Comparison of ENCODE assay signal across 8 mouse cellular contexts in genomic region chr7:66111211-66111610, GRCm38 (mm10). TPM values are rescaled to one million over a fixed set of nuclear protein-coding genes. Genes with fewer than 3 reads are reported as not detected.
DNase-seq lines count a peak whose midpoint lies in the region; ATAC-seq and TF ChIP-seq lines count a peak whose summit lies in the region.

No protein-coding gene starts in this region.

- H3K4me2 ChIP-seq in kidney, embryonic 14.5 days (replicated peaks; ENCODE audit: low read depth, low read length), result peak overlapping the region; percentile 68
- H3K4me2 ChIP-seq in embryonic facial prominence, embryonic 11.5 days (ENCODE audit: low read depth, low read length), result peak overlapping the region; percentile 81
- H3K4me2 ChIP-seq in hindbrain, postnatal 0 days (ENCODE audit: low read depth, low read length), result peak overlapping the region; percentile 96
- H3K4me2 ChIP-seq in midbrain, embryonic 14.5 days (ENCODE audit: low read length), result peak overlapping the region; percentile 98

- no peak for ATAC-seq in kidney, embryonic 14.5 days (ENCODE audit: low FRiP score, low TSS enrichment)
- ATAC-seq in embryonic facial prominence, embryonic 11.5 days (replicated peaks; ENCODE audit: insufficient number of reproducible peaks, low FRiP score, low TSS enrichment, low read depth), result no peak
- no peak for ATAC-seq in hindbrain, postnatal 0 days
- no peak for ATAC-seq in midbrain, embryonic 14.5 days (ENCODE audit: low FRiP score, low TSS enrichment)

- H3K9me3 ChIP-seq in kidney, embryonic 14.5 days (ENCODE audit: control insufficient read depth, low read length), result no peaks in the 10 kb centered on the region
- no peaks in the 10 kb centered on the region for H3K9me3 ChIP-seq in embryonic facial prominence, embryonic 11.5 days (replicated peaks; ENCODE audit: control insufficient read depth, low read length)
- H3K9me3 ChIP-seq in hindbrain, postnatal 0 days (ENCODE audit: low read length), result no peaks in the 10 kb centered on the region
- no peaks in the 10 kb centered on the region for H3K9me3 ChIP-seq in midbrain, embryonic 14.5 days (ENCODE audit: control insufficient read depth, low read length)

- H3K27ac ChIP-seq in kidney, embryonic 14.5 days (ENCODE audit: low read depth, low read length), result no peak overlapping the region
- no peak overlapping the region for H3K27ac ChIP-seq in embryonic facial prominence, embryonic 11.5 days (replicated peaks; ENCODE audit: low read depth, low read length)
- H3K27ac ChIP-seq in hindbrain, postnatal 0 days, result peak overlapping the region; percentile 91; the same call in 1 of the 2 replicates
- no peak overlapping the region for H3K27ac ChIP-seq in midbrain, embryonic 14.5 days (replicated peaks; ENCODE audit: low read depth, low read length)
- no peak overlapping the region for H3K27ac ChIP-seq in kidney, adult 2 months (ENCODE audit: insufficient read depth, low read depth, low read length)

- no peak for DNase-seq in kidney, postnatal 36 days
- no peak for DNase-seq in embryonic facial prominence, embryonic 11.5 days (ENCODE audit: low spot score)
- DNase-seq in hindbrain, postnatal 0 days (ENCODE audit: low spot score), result no peak
- DNase-seq in midbrain, embryonic 14.5 days, result no peak
- no peak for DNase-seq in urinary bladder, postnatal 36 days (ENCODE audit: low spot score in 2 of 2)
- no peak for DNase-seq in ovary, adult 18-20 months (ENCODE audit: low spot score)
- DNase-seq in kidney, adult 2 months, result no peak

- WGBS in kidney, embryonic 14.5 days, result 60% methylated on average over 10 of the region's 10 CpGs
- WGBS in embryonic facial prominence, embryonic 11.5 days, result 59% methylated on average over 10 of the region's 10 CpGs
- WGBS in hindbrain, postnatal 0 days, result 50% methylated on average over 10 of the region's 10 CpGs
- 53% methylated on average over 10 of the region's 10 CpGs for WGBS in midbrain, embryonic 14.5 days
- WGBS in kidney, adult 2 months, result 81% methylated on average over 10 of the region's 10 CpGs

- H3K4me1 ChIP-seq in kidney, embryonic 14.5 days (ENCODE audit: control insufficient read depth, insufficient read depth, low read length), result peaks cover 19% of the 10 kb centered on the region; the same call in 1 of the 2 replicates
- no peaks in the 10 kb centered on the region for H3K4me1 ChIP-seq in embryonic facial prominence, embryonic 11.5 days (ENCODE audit: control insufficient read depth, insufficient read depth, low read length)
- peaks cover 4% of the 10 kb centered on the region for H3K4me1 ChIP-seq in hindbrain, postnatal 0 days (ENCODE audit: insufficient read depth, low read length)
- H3K4me1 ChIP-seq in midbrain, embryonic 14.5 days (ENCODE audit: control insufficient read depth, insufficient read depth, low read length), result peaks cover 19% of the 10 kb centered on the region; the same call in 1 of the 2 replicates
- peaks cover 16% of the 10 kb centered on the region; the same call in 1 of the 2 replicates for H3K4me1 ChIP-seq in kidney, adult 2 months (ENCODE audit: control insufficient read depth, insufficient read depth, low read length)

- H3K27me3 ChIP-seq in kidney, embryonic 14.5 days (ENCODE audit: control insufficient read depth, insufficient read depth, low read length), result no peaks in the 10 kb centered on the region
- H3K27me3 ChIP-seq in embryonic facial prominence, embryonic 11.5 days (ENCODE audit: control insufficient read depth, insufficient read depth, low read length), result no peaks in the 10 kb centered on the region
- H3K27me3 ChIP-seq in hindbrain, postnatal 0 days (ENCODE audit: insufficient read depth, low read length), result no peaks in the 10 kb centered on the region; the same call in 1 of the 2 replicates
- H3K27me3 ChIP-seq in midbrain, embryonic 14.5 days (ENCODE audit: control insufficient read depth, insufficient read depth, low read length), result peaks cover 6% of the 10 kb centered on the region; the same call in 1 of the 2 replicates
- H3K27me3 ChIP-seq in kidney, adult 2 months (replicated peaks; ENCODE audit: control insufficient read depth, insufficient read depth, low read length), result no peaks in the 10 kb centered on the region

- TF ChIP-seq CTCF in hindbrain, postnatal 0 days (IDR thresholded peaks at IDR 0.05; ENCODE audit: low read depth), result no peak
- no peak for TF ChIP-seq CTCF in kidney, adult 2 months (conservative IDR thresholded peaks at IDR 0.05; ENCODE audit: insufficient read depth, insufficient read length, low read depth, low read length)

- H3K4me3 ChIP-seq in kidney, embryonic 14.5 days (ENCODE audit: low read length), result peak overlapping the region; percentile 92
- H3K4me3 ChIP-seq in embryonic facial prominence, embryonic 11.5 days (ENCODE audit: low read depth, low read length), result peak overlapping the region; percentile 96
- peak overlapping the region; percentile 88 for H3K4me3 ChIP-seq in hindbrain, postnatal 0 days (ENCODE audit: low read length)
- H3K4me3 ChIP-seq in midbrain, embryonic 14.5 days (replicated peaks; ENCODE audit: low read depth, low read length), result peak overlapping the region; percentile 85
- no peak overlapping the region for H3K4me3 ChIP-seq in kidney, adult 2 months (ENCODE audit: insufficient read depth, low read depth, low read length)

- peaks cover 3% of the 10 kb centered on the region; the same call in 1 of the 2 replicates for H3K36me3 ChIP-seq in kidney, embryonic 14.5 days (ENCODE audit: control insufficient read depth, insufficient read depth, low read length)
- H3K36me3 ChIP-seq in embryonic facial prominence, embryonic 11.5 days (replicated peaks; ENCODE audit: control insufficient read depth, insufficient read depth, low read depth, low read length), result no peaks in the 10 kb centered on the region; the same call in 1 of the 2 replicates
- no peaks in the 10 kb centered on the region for H3K36me3 ChIP-seq in hindbrain, postnatal 0 days (ENCODE audit: insufficient read depth, low read length)
- no peaks in the 10 kb centered on the region for H3K36me3 ChIP-seq in midbrain, embryonic 14.5 days (ENCODE audit: control insufficient read depth, insufficient read depth, low read length)
- no peaks in the 10 kb centered on the region for H3K36me3 ChIP-seq in kidney, adult 2 months (ENCODE audit: control insufficient read depth, insufficient read depth, low read length)

- no peak for TF ChIP-seq POLR2A in kidney, adult 2 months (IDR thresholded peaks at IDR 0.05; ENCODE audit: low read depth, low read length)

- peak overlapping the region; percentile 96 for H3K9ac ChIP-seq in kidney, embryonic 14.5 days (ENCODE audit: low read depth, low read length)
- peak overlapping the region; percentile 95 for H3K9ac ChIP-seq in embryonic facial prominence, embryonic 11.5 days (replicated peaks; ENCODE audit: low read length)
- H3K9ac ChIP-seq in hindbrain, postnatal 0 days (replicated peaks; ENCODE audit: low read length), result peak overlapping the region; percentile 86
- H3K9ac ChIP-seq in midbrain, embryonic 14.5 days (replicated peaks; ENCODE audit: low read length), result peak overlapping the region; percentile 94; the same call in 1 of the 2 replicates

RNA-seq across cellular contexts. Expression of gene Chsy1, which starts 1.9 kb away (rescaled TPM):
- polyA plus RNA-seq in kidney, embryonic 14.5 days (2014; fragmentation: Nextera tagmentation; extraction: Ambion mirVana), result 26.0 and 29.7 TPM in 2 replicates
- polyA plus RNA-seq in embryonic facial prominence, embryonic 11.5 days (2014; fragmentation: Nextera tagmentation; extraction: Ambion mirVana), result 23.8 and 26.7 TPM in 2 replicates
- total RNA-seq in hindbrain, postnatal 0 days (2014; rRNA removed), result 32.9 and 35.5 TPM in 2 replicates
- 7.9 and 8.4 TPM in 2 replicates for polyA plus RNA-seq in hindbrain, postnatal 0 days (2015; fragmentation: Nextera tagmentation; extraction: Ambion mirVana)
- polyA plus RNA-seq in midbrain, embryonic 14.5 days (2014; fragmentation: Nextera tagmentation; extraction: Ambion mirVana), result 14.0 and 16.0 TPM in 2 replicates
- polyA plus RNA-seq in kidney, adult 2 months (2012; rRNA removed), result 5.4 and 6.4 TPM in 2 replicates

RNA-seq across cellular contexts. Expression of gene Selenos, which starts 31.8 kb away (rescaled TPM):
- polyA plus RNA-seq in kidney, embryonic 14.5 days (2014; fragmentation: Nextera tagmentation; extraction: Ambion mirVana), result 96.6 and 108 TPM in 2 replicates
- 81.7 and 88.3 TPM in 2 replicates for polyA plus RNA-seq in embryonic facial prominence, embryonic 11.5 days (2014; fragmentation: Nextera tagmentation; extraction: Ambion mirVana)
- total RNA-seq in hindbrain, postnatal 0 days (2014; rRNA removed), result 30.4 and 32.4 TPM in 2 replicates
- 115 and 131 TPM in 2 replicates for polyA plus RNA-seq in hindbrain, postnatal 0 days (2015; fragmentation: Nextera tagmentation; extraction: Ambion mirVana)
- 78.3 and 79.9 TPM in 2 replicates for polyA plus RNA-seq in midbrain, embryonic 14.5 days (2014; fragmentation: Nextera tagmentation; extraction: Ambion mirVana)
- polyA plus RNA-seq in kidney, adult 2 months (2012; rRNA removed), result 77.2 and 84.6 TPM in 2 replicates

RNA-seq across cellular contexts. Expression of gene Snrpa1, which starts 52.4 kb away (rescaled TPM):
- 201 and 241 TPM in 2 replicates for polyA plus RNA-seq in kidney, embryonic 14.5 days (2014; fragmentation: Nextera tagmentation; extraction: Ambion mirVana)
- polyA plus RNA-seq in embryonic facial prominence, embryonic 11.5 days (2014; fragmentation: Nextera tagmentation; extraction: Ambion mirVana), result 252 and 276 TPM in 2 replicates
- 22.6 and 26.5 TPM in 2 replicates for total RNA-seq in hindbrain, postnatal 0 days (2014; rRNA removed)
- 119 and 127 TPM in 2 replicates for polyA plus RNA-seq in hindbrain, postnatal 0 days (2015; fragmentation: Nextera tagmentation; extraction: Ambion mirVana)
- polyA plus RNA-seq in midbrain, embryonic 14.5 days (2014; fragmentation: Nextera tagmentation; extraction: Ambion mirVana), result 144 and 154 TPM in 2 replicates
- 7.6 and 10.9 TPM in 2 replicates for polyA plus RNA-seq in kidney, adult 2 months (2012; rRNA removed)

Comparison
In these comparisons a context has a peak if more than half of its experiments do, and no peak if none do; other contexts are left out.
1. RNA of gene Snrpa1, which starts 52.4 kb away (polyA plus RNA-seq): 252 to 276 TPM in embryonic facial prominence, embryonic 11.5 days, 201 to 241 TPM in kidney, embryonic 14.5 days, 144 to 154 TPM in midbrain, embryonic 14.5 days and 119 to 127 TPM in hindbrain, postnatal 0 days; 7.6 to 10.9 TPM in kidney, adult 2 months; every median in the first group is over 10 times any median in the second.
2. Peak in every context shown above with its lines, with median percentiles within 50 percentile points of each other: H3K4me2 ChIP-seq and H3K9ac ChIP-seq.